ENCODE assay signal across 19 mouse cellular contexts in the genomic region with DNA sequence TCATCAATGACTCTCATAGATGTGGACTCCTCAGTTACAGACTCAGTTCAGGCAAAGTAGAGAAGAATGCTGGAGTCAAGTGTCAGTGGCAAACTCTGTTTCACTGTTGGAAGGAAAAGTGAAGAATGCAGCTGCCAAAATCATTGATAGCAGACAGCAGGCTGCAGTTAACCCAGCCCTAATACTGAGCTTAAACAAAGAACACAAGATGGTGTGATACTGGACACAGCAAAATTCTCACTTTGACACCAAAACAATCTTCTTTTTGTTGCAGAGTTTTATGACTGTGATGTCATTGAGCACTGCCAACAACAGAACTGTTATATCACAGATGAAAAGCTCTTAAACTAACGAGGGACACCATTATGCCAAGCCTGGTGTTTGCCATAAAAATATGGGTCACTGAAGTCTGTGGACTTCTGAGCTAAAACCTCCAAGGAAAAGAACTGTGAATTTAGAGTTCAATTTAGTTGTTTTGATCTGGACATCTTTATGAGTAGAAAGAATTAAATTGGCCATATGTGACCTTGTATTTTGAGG.
DNase-seq lines count a peak whose midpoint lies in the region; ATAC-seq and TF ChIP-seq lines count a peak whose summit lies in the region.
"Had no signal": no experiment of that assay in that cellular context is flagged by ENCODE, and none has a peak within 500 bp of the region (broad histone marks: within the 10 kb centered on the region; RNA-seq: fewer than 3 reads in every experiment).

No protein-coding gene starts in this region.

- no peaks in the 10 kb centered on the region for H3K27me3 ChIP-seq in kidney, postnatal 0 days (ENCODE audit: insufficient read depth, low read length)
- H3K27me3 ChIP-seq: embryonic facial prominence, embryonic 12.5 days; forebrain, embryonic 15.5 days; heart, embryonic 12.5 days; hindbrain, embryonic 12.5 days had no signal

- no peak overlapping the region for H3K4me3 ChIP-seq in kidney, postnatal 0 days (replicated peaks; ENCODE audit: low read depth, low read length)
- H3K4me3 ChIP-seq: embryonic facial prominence, embryonic 12.5 days; forebrain, embryonic 15.5 days; heart, embryonic 12.5 days; hindbrain, embryonic 12.5 days had no signal

- DNase-seq in kidney, postnatal 0 days (ENCODE audit: low spot score), result peak; percentile 29
- DNase-seq in kidney, postnatal 25 days, result no peak
- DNase-seq in Muller cell, postnatal 12 days (ENCODE audit: inconsistent ontology term), result peak; percentile 34
- peak; percentile 2 for DNase-seq in brain, adult 2 months (ENCODE audit: low read depth, low spot score)
- DNase-seq in retina, embryonic 14.5 days (ENCODE audit: low spot score), result peak; percentile 2
- no peak for DNase-seq in adrenal gland, adult 2 months
- DNase-seq in right cerebral cortex, postnatal 36 days (ENCODE audit: low spot score in 2 of 2), result no peak
- DNase-seq: adrenal gland, postnatal 10 days; cerebellum, adult 11-12 months; cerebellum, adult 9-10 months; cerebellum, postnatal 25 days; gastrocnemius, postnatal 25 days; heart, postnatal 4 days had no signal

- H3K9me3 ChIP-seq in kidney, postnatal 0 days (replicated peaks; ENCODE audit: low read length), result no peaks in the 10 kb centered on the region
- H3K9me3 ChIP-seq: embryonic facial prominence, embryonic 12.5 days; forebrain, embryonic 15.5 days; heart, embryonic 12.5 days; hindbrain, embryonic 12.5 days had no signal

- no peak overlapping the region for H3K9ac ChIP-seq in kidney, postnatal 0 days (ENCODE audit: low read depth, low read length)
- H3K9ac ChIP-seq: embryonic facial prominence, embryonic 12.5 days; forebrain, embryonic 15.5 days; heart, embryonic 12.5 days; hindbrain, embryonic 12.5 days had no signal

- H3K36me3 ChIP-seq in kidney, postnatal 0 days (ENCODE audit: insufficient read depth, low read length), result no peaks in the 10 kb centered on the region
- H3K36me3 ChIP-seq: embryonic facial prominence, embryonic 12.5 days; forebrain, embryonic 15.5 days; heart, embryonic 12.5 days; hindbrain, embryonic 12.5 days had no signal

- ATAC-seq in kidney, postnatal 0 days (replicated peaks; ENCODE audit: low FRiP score, low read depth), result no peak
- ATAC-seq: forebrain, embryonic 15.5 days; hindbrain, embryonic 16.5 days; inflammation-experienced regulatory T-cells, adult 6 months had no signal

- WGBS in kidney, postnatal 0 days, result 41% methylated on average over 1 of the region's 1 CpGs

- no peak overlapping the region for H3K4me2 ChIP-seq in kidney, postnatal 0 days (ENCODE audit: low read length)
- H3K4me2 ChIP-seq: embryonic facial prominence, embryonic 12.5 days; forebrain, embryonic 15.5 days; heart, embryonic 12.5 days; hindbrain, embryonic 12.5 days had no signal

- no peaks in the 10 kb centered on the region for H3K4me1 ChIP-seq in kidney, postnatal 0 days (replicated peaks; ENCODE audit: insufficient read depth, low read length)
- H3K4me1 ChIP-seq: embryonic facial prominence, embryonic 12.5 days; forebrain, embryonic 15.5 days; heart, embryonic 12.5 days; hindbrain, embryonic 12.5 days had no signal

- no peak for TF ChIP-seq CTCF in kidney, postnatal 0 days (IDR thresholded peaks at IDR 0.05; ENCODE audit: low read depth)

- no peak overlapping the region for H3K27ac ChIP-seq in kidney, postnatal 0 days
- H3K27ac ChIP-seq: embryonic facial prominence, embryonic 12.5 days; forebrain, embryonic 15.5 days; hindbrain, embryonic 12.5 days had no signal

Comparison
In these comparisons a context has a peak if more than half of its experiments do, and no peak if none do; other contexts are left out.
1. DNase-seq: peak in kidney, postnatal 0 days (single experiment), Muller cell, postnatal 12 days (single experiment), brain, adult 2 months (single experiment) and retina, embryonic 14.5 days (single experiment); none in kidney, postnatal 25 days (0 of 2), adrenal gland, adult 2 months (single experiment) and right cerebral cortex, postnatal 36 days (0 of 2).